Mouse (Mus musculus) brain, adult 2 months (tissue): Measurements from ENCODE around the gene Tspan32.

Source experiments
- DNase-seq: peaks from one replicate; pipeline ENCODE4 v3.0.0; 2011; ENCODE audit warnings: low read depth, low spot score

The Tspan32 gene

DNA sequence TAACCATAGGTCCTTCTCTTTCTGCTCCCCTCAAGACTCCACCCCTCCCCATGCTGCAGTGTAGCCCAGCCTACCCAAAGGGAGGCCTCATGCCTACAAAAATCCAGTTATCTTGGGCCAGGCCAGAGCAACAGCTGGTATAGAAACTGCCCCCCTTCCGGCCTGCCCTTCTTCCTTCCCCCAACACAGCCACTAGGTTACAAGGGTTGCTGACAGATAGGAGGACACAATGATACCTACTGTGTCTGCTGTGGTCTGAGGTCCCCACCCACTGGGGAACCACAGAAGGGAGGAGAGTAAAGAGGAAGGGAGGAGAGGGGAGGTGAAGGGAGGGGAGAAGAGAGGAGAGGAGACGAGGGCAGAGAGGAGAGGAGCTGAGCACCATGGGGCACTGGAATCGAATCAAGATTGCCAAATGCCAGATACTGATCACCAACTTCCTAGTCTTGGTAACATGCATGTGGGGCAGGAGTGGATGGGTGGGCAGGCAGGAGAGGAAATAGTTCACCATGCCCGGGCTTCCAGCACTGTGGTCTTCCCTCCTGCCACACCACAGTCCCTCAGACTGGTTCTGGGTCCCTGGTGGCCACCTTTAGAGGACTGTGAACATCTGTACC is at the start of gene Tspan32:
Tspan32 (plus strand) TSS at position 320 of the 617 bp plus-strand sequence.
- no peak for DNase-seq

DNA sequence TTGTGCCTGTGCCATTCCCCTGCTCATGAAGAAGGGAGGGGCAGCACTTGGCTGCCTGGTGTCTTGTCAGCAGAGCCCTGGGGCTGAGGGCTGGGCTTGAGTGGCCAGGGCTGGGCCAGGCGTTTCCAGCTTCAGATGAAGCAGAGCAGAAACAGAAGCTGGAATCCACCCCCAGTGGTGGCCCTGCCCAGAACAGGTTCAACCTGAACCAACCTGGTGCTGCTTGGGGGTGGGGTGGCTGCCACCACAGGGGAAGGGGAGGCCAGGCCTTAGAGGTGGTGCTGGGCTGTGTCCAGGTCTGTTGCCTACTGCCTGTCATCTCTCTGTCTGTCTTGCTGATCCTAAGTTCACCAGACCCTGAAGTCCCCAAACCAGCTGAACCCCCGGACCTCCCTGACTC is 48.8 kb upstream of the Tspan32 start:
- DNase-seq: no peak

DNA sequence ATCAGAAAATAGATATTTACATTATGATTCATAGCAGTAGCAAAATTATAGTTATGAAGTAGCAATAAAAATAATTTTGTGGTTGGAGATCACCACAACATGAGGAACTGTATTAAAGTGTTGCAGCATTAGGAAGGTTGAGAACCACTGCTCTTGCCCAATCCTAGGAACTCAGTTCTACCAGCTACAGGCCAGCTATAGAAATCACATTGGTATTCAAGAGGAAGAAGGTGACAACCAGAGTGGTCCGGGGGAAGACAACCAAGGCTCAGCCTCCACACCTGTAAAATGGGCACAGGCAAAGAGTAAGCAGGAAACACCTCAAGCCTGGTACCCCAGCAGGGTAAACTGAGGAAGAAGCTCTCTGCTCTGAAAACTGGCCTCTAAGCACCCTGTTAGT is 46.0 kb upstream of the Tspan32 start:
- DNase-seq: no peak

DNA sequence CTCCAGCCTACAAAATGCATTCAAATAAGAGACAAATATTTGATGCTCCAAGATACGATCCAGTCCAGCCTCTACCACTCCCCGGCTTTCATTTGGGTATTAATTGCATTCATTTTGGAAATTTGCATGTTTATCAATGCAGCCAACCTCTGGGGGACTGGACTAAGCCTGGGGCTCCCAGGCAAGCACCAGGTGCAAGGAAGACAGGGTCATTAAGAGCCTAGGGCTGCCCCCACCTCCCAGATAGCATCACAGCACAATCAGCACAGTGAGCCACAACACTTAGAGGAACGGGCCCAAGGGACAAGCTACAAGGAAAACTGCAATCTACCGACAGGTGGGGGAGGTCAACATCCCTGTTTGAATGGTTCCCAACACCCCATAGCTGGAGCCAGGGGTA is 45.1 kb upstream of the Tspan32 start:
- DNase-seq: no peak

DNA sequence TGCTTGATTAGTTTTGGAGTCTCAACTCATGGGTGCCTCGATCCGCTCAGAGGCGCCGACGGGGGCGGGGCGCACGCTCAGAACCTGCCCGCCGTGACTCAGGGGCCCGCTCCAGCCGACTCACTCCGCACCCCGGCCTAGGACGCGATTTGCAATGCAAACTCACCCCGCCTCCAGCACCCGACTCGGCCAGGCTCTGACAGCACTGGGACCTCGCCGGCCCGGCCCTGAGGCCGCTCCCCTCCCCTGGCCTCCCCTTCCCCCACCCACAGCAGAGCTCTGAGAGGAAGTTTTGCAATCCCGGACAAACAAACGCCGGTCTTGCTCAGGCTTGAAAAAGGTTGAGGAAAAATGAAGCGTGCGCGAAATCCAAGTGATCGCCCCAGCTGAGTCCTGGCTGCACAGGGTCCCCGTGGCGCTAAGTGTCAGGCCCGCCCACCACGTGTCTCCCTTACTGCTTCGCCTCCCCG is 37.4 kb upstream of the Tspan32 start:
- peak; percentile 12 for DNase-seq

DNA sequence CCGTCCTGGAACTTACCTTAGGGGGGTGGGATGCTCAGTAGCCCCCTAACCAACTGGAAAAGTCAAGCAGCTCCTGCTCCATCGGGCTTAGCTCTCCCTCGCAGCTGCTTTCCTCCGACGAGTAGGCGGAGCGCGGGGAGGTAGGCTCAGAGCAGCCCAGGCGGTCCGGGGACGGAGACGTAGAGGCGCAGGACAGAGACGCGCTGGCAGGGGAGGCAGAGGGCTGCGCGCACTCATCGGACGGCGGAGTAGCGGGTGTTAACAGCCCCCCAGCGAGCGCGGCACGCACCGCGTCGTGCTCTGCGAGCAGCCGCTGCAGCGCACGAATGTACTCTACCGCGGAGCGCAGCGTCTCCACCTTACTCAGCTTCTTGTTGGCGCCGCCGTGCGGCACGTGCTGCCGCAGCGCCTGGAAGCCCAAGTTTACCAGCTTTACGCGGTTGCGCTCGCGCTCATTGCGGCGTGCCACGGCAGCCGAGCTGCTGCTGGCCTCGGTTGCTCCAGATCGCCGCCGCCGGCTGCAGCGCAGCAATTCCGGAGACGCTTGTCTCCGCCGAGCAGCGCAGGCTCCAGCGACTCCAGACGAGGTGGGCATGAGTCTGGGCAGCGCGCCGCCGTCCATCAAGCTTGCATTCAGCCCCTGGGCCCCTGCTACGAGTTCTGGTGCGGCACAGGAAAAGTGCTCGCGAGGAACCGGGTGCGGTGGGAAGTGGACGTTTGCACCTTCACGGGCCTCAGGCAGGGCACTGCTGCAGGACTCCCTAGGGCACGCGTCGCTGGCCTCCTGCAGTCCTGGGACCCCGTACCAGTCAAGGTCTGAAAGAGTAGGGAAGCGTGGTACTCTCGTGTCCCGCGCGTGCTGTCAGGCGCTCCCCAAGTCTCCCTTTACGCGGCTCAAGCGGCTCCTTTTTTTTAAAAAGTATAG is 36.7 kb upstream of the Tspan32 start:
- peak; percentile 84 for DNase-seq

DNA sequence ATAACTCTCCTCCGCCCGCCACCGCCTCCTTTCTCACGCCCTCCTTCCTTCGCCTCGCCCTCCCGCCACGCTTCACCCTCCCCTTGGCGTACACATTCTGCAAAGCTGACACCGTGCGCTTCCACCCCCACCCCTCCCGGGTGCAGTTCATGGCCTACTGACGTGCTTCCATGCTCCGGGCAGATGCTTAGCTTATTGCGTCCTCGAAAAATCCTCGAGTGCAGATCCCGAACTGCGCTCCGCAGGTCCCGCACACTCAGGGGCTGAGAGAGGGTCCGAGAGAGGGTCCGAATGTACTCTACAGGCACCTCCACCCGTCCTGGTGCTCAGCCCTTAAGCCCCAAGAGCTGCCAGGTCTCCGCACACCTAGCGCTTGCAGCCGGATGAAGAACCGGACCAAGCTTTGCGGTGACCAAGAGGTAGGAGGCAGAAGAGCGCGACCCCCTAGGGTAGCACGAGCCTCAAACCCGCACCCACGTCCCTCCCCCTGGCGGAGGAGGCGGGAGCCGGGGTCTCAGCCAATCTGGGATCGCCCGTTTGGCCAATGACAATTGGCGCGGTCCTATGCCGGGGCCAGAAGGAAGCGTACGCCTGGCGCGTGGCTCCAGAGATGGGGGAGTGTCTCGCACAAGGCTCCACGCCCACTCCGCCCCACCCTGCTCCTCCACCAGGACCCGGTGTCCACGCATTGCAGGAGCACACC is 35.9 kb upstream of the Tspan32 start, which contains the start of gene Ascl2:
Ascl2 (minus strand) TSS at position 456 of the 703 bp plus-strand sequence.
- DNase-seq: peak; percentile 18

DNA sequence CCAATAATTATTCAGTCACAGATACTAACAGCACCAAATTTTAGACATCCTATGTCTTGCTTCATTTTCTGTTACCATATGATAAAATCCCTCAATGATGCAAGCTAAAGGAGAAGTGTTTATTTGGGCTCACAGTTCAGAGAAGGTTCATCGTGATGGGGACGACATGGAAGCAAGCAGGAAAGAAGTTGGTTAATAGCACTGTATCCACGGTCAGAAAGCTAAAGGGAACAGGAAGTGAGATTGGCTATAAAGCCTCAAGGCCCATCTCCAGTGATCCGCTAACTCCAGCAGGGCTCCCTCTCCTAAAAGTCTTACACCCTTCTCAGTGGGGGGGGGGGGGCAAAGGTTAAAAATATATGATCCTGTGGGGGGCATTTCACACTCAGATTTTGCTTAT is 22.9 kb upstream of the Tspan32 start:
- no peak for DNase-seq

DNA sequence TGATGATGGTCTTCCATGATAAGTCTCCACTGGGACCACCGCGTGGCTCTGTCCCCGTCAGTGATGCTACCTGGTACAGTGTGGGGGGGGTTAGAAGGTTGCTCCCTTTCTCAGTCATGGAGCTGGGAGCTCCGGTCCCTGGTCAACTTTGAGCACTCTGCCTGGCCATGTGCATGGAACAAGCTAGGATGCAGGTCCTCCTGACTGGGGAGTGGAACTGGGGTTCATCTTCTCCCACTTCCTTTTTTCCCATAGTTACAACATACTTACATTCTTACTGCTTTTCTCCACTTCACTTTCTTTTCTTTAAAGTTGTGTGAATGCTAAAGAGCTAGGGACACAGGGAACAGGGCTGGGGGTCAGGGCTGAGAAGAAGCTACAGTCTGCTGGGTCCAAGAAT is 19.7 kb upstream of the Tspan32 start:
- DNase-seq: no peak

DNA sequence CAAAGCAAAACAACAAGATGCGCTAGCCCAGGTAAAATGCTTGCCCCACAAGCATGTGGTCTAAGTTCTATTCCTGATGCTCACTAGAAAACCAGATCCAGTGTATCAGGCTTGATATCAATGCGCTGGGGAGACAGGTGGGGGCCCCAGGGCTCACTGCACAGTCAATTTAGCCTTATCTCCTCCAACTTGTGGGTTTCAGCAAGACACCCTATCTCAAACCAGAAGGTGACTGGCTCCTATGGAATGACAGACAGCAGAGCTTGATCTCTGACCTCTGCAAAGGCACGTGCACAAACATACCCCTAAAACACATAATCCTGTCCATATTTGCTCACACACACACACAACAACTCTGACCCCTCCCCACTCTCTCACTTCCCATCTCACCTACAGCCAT is 17.1 kb upstream of the Tspan32 start:
- no peak for DNase-seq

DNA sequence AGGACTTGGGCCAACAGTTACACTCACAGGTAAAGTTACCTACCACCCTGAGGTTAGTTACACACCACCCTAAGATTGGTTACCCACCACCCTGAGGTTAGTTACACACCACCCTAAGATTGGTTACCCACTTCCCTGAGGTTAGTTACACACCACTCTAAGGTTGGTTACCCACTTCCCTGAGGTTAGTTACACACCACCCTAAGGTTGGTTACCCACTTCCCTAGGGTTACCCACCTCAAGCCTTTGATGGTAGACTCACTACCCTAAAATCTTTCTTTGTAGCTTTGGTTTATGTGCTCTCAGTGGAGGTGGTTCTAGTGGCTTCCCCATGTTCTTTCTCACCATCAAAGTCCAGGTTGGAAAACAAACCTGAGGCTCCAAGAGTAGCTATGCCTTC is 9.8 kb upstream of the Tspan32 start:
- DNase-seq: no peak

DNA sequence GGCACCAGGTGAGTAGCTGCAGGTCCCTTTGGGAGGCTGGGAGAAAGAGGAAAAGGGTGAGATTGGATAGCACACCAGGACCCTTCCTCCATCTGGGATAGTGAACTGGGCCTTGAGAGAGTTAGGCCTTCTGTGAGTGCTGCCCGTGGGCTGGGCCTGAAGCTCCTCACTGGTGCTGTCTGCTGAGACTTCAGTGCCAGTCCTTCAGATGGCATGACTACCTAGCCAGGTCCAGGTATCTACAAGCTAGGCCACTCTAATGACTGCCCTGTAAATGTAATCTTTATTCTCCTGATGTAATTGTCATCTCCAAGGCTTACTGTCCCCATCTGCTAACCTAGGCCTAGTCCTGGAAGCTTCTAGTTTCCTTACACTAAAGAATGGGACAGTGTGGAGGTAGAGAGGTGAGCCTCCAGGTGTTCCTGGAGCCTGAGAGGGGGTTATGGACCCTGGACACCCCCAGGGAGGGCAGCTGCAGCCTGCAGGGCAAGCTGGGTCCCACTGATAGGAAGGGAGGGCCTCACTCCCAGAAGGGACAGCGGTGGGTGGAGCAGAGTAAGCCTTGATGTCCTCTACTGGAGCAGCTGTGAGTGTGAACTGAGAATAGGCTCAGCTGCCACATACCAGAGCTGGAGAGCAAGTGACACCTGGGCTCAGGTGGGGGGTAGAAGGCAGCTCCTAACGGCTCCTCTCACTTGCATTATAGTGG is 9.1 kb upstream of the Tspan32 start:
- DNase-seq: no peak

DNA sequence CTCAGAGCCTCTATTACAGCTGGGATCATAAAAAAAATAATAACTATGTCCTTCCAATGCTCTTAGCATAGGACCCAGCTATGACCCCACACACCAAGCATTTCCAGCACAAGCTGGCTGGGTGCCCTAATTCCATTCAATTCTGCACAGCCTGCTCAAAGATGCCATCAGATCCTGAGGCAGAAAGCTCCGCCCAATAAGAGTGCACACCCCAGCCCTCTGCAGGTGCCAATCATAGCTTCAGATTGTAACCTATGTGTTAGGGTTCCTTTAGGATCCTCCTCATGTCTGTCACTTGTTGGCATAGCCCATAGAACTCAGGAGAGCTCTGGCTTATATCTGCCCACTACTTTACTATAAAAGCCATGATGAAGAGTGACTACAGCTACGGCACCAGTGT is 7.8 kb upstream of the Tspan32 start:
- no peak for DNase-seq

DNA sequence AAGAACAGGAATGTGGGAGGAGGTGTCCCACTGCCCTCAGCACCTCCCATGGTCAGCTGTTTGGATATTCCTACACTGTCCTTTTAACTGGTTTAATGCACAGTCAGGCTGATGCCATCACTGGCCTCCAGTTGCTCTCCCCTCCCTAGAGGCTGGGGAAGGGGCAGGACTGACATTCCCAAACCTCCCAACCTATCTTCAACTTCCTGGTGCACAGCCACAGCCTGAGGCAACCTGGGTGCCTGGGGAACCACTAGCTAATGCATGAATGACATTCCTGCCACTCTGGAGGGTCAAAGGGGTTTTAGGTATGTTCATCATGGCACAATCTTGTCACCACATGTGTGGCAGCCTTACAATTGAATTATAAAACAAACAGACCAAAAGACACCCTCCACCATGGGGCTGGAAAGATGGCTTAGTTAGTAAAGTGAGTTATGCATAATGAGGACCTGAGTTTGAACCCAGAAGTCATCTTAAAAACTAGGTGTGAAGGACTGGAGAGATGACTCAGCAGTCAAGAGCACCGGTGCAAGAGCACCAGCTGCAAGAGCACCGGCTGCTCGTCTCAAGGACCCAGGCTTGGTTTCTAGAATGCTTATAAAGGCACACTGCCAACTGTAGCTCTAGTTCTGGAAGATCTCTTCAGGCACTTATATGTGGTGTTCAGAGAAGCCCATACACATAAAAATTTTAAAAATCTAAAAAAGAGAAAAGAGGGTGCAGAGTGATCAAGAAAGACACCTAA is 7.3 kb upstream of the Tspan32 start:
- no peak for DNase-seq

DNA sequence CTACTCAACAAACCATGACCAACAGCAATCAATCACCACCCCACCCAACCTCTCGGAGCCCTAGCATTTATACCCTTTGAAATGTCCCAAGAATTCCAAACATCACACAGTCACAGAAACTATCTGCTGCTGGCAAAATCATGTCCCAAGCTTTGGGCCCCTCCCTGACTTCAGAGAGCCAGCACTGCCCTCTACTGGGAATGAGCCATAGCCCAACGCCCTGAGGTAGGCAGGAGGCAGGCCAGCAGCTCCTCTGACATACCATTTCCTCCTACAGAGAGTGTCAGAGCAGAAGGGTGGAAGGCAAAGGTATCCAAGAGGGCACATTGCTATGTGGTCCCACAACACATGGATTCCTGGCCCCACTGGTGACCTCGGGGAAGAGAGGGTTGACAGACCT is 2.2 kb upstream of the Tspan32 start:
- peak; percentile 26 for DNase-seq

DNA sequence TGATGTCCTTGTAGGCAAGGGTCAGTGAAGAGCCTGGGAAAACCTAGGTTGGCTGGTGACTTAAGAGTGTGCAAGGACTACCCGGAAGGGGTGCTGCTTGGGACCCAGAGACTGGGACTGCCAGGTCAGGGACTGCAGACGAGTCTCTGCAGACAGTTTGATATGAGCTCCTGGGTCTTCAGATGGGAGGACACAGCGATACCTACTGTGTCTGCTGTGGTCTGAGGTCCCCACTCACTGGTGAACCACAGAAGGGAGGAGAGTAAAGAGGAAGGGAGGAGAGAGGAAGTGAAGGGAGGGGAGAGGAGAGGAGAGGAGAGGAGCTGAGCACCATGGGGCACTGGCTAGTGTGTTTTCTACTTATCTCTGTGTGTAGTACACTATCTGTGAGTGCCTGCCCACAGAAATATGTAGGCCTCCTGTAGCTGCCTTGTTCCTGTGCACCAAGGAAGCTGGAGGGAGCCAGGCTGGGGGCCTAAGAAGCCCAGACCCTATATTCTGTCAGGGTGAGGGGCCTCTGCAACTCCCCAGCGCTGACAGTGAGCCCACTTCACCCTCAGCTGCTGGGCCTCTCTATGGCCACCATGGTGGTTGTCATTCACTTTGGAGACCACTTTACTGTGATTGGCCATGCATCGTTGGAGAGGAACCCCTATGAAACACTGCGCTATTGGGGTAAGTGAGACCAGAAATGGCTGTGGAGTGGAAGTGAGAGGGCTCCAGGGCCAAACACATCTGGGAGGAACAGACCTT is 674 bp downstream of the Tspan32 start:
- no peak for DNase-seq

DNA sequence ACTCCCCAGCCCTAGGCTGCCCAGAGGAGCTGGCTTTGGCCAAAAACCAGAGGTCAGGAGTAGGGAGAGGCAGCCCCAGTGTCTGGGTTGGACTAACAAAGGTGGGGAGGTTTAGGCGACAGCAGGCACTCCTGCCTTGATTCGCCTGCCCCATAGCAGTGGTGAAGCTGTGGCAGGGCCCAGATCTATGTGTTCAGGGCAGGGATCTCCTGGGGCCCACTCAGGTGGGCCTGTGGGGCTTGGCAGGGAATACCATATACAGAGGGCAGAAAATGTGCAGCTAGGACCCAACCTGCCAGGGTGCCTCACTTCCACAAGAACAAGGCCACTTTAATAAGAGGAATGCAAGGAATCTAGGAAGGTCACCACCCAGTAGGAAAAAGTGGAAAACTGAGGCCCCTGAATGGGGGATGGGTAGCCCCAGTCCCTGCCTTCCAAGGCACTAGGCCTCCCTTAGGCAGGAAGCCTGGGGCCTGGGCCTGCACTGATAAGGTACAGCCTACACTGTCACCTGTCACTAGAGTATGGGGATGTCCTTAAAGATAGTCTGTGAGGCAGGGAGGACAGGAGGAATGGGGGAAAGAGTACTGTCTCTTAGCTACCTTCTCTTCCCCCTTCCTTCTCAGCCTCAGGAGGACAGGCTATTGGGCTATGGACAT is 1.4 kb downstream of the Tspan32 start:
- no peak for DNase-seq

DNA sequence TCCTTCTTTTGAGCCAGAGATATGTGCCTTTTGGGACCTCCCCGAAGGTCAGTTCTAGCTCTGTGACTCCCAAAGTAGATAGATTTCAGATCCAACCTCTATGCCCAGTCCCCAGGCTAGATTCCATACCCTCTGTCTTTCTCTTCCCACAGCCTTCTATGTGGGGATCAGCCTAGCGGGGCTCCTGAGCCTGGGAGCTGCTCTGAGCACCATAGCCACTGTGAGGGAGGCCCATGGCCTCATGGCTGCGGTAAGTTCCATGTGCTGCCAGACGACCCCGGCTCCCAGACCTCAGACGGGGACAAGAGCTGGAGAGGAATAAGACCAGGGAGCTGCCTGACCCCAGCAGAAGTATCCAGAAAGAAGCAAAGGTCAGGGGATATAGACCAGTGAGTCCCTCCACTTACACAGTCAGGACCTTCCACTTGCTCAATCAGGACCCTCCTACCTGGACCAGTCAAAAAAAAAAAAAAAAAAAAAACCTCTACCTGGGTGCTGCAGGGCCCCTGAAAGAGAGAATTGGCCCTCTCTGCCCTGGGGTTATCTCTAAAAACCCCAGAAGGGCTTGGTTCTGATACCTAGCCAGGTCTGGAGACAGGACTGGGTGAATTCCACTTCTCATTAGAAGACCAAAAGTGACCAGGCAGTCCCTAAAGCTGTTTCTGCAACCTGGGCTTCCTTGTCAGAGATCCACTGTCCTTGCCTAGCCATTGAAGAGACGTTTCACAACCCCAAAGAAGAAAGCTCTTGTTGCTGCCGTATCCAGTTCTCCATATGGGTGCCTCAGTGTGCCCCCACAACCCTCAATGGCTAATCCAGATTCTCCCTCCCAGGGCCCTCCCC is 2.1 kb downstream of the Tspan32 start:
- DNase-seq: no peak
